Mouse (Mus musculus): ENCODE data around the gene 9830107B12Rik. TPM values are rescaled to one million over a fixed set of nuclear protein-coding genes. Genes with fewer than 3 reads are reported as not detected.

Gene 9830107B12Rik
- polyA plus RNA-seq, 1 experiment = not detected

DNA sequence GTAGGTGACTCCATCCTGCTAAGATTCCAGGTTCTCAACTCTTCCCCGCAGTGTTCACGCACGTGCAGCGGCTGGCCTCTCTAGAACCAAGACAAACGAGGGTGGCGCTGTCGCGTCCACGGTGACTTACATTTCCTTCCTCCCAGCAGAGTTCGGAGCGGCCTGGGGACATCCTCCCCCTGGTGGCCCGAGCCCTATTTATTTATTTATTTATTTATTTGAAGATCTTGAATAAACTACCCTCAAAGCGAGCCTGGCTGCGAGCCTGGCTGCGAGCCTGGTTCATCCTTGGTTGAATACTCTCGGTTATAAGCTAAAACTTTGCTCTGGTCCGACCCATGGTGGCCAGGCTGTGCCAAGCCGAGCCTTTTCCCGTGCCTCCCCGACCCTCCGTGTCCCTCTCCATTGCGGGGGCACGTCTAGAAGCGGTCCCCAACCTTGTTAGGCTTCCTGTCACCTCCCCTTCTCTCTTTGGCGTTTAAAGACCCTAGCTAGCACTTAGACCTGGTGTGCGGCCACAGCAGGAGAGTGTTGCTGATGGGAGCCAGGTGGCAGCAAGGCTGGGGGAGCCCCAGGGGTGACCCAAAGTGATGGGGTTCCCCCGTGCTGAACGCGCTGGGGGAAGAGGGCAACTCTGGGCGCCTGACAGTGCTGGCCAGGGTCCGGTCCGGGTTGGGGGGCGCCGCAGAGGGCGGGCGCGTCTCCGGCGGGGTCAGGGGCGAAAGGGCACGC, 48.9 kb downstream of the 9830107B12Rik start:
- Histone ChIP-seq H3K36me3 (ENCODE audit: control insufficient read depth) (no peaks in the 10 kb centered on the region), H3K27me3 (ENCODE audit: control insufficient read depth) (peaks cover 74% of the 10 kb centered on the region), H3K4me3 (replicated peaks) (no peak overlapping the region), H3K9me3 (ENCODE audit: control insufficient read depth, low read length) (peaks cover 6% of the 10 kb centered on the region), H3K4me1 (ENCODE audit: control insufficient read depth) (no peaks in the 10 kb centered on the region)
- no peak for TF ChIP-seq TAL1 (IDR thresholded peaks at IDR 0.05; ENCODE audit: low read length)
- TF ChIP-seq GATA1 (IDR thresholded peaks at IDR 0.05; ENCODE audit: low read length) = no peak

DNA sequence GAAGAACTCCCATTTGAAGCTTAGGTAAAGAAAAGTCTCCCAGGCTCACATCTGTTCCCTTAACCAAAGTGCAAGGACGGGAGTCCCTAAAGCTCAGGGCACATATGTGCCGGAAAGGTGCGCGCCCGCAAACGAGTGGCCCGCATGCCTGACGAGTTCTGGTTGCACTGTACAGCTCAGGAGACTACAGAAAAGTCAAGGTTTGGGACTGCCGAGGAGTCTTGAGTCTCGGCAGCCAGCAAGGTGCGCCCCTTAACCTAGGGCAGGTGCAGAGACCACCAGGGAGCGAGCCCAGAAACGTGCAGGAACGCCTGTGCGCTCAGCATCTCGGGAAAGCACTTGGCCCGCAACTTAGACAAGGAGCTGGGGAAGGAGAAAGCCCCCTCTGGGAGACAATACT, 49.7 kb downstream of the 9830107B12Rik start:
- H3K4me3 ChIP-seq (replicated peaks) = no peak overlapping the region
- peaks cover 74% of the 10 kb centered on the region for H3K27me3 ChIP-seq (ENCODE audit: control insufficient read depth)
- no peaks in the 10 kb centered on the region for H3K4me1 ChIP-seq (ENCODE audit: control insufficient read depth)
- peaks cover 6% of the 10 kb centered on the region for H3K9me3 ChIP-seq (ENCODE audit: control insufficient read depth, low read length)
- H3K36me3 ChIP-seq (ENCODE audit: control insufficient read depth) = no peaks in the 10 kb centered on the region
- TF ChIP-seq GATA1 (IDR thresholded peaks at IDR 0.05; ENCODE audit: low read length) = no peak
- no peak for TF ChIP-seq TAL1 (IDR thresholded peaks at IDR 0.05; ENCODE audit: low read length)

DNA sequence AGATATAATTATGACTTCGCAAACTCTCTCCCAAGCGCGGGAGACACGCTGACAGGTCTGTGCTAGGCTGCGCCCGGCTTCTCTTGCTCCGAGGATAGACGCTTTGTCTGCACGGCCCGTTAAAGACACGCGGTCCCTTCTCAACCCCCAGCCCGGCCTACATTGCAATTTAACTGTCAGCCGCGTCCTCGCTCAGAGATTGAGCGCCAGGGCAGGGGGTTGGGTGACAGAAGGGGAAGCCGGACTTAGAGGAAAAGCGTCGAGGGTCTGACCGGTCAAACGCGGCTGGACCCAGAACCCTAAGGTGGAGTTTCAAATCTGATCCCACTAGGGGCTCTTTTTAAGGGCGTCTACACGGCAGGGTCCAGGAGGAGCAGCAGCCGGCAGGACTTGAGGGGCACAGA, 50.3 kb downstream of the 9830107B12Rik start:
- TF ChIP-seq TAL1 (IDR thresholded peaks at IDR 0.05; ENCODE audit: low read length) (no peak), GATA1 (IDR thresholded peaks at IDR 0.05; ENCODE audit: low read length) (no peak)
- H3K9me3 ChIP-seq (ENCODE audit: control insufficient read depth, low read length) = peaks cover 6% of the 10 kb centered on the region
- H3K27me3 ChIP-seq (ENCODE audit: control insufficient read depth) = peaks cover 74% of the 10 kb centered on the region
- H3K4me1 ChIP-seq (ENCODE audit: control insufficient read depth) = no peaks in the 10 kb centered on the region
- no peaks in the 10 kb centered on the region for H3K36me3 ChIP-seq (ENCODE audit: control insufficient read depth)
- no peak overlapping the region for H3K4me3 ChIP-seq (replicated peaks)

DNA sequence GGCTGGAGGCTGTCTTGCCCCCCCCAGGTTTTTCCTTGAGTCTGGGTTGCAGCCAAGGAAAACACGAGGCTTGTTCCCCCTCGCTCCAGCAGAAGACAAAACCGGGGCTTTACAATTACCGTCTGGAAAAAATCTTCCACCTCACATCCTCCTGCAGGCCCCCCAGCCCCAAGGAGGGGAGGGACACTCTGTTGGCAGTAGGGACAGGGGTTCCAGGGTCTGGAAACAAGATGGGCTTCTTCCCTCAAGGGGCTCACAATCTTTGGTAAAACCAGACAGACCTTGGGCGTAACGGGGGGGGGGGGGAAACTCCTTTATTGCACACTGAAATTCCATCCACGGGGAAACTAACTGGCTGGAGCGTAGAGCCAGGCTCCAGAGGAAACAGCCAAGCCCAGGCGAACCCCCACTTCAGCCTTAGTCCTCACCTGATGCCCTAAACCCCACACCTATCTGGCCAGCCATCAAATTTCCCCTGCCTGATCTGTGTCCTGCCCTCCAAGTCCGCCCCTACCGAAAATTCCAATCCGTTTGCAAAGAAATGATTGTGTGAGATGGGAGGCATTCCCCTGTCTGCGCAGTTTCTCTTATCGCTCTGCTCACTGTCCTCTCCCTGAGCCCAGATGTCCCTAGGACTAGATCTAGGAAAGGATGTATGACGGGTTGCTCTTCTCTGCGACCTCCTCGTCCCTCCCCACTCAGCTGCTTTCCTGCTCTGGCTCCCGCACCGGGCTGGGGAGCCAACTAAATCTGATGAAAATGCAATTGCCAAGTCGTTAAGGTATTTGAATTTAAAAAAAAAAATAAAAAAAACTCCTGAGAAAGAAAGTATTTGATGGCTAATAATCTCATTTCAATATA, 51.0 kb downstream of the 9830107B12Rik start:
- TF ChIP-seq TAL1 (IDR thresholded peaks at IDR 0.05; ENCODE audit: low read length) = no peak
- TF ChIP-seq GATA1 (IDR thresholded peaks at IDR 0.05; ENCODE audit: low read length) = no peak
- Histone ChIP-seq H3K36me3 (ENCODE audit: control insufficient read depth) (no peaks in the 10 kb centered on the region), H3K4me3 (replicated peaks) (no peak overlapping the region), H3K4me1 (ENCODE audit: control insufficient read depth) (no peaks in the 10 kb centered on the region), H3K9me3 (ENCODE audit: control insufficient read depth, low read length) (peaks cover 6% of the 10 kb centered on the region), H3K27me3 (ENCODE audit: control insufficient read depth) (peaks cover 69% of the 10 kb centered on the region)

DNA sequence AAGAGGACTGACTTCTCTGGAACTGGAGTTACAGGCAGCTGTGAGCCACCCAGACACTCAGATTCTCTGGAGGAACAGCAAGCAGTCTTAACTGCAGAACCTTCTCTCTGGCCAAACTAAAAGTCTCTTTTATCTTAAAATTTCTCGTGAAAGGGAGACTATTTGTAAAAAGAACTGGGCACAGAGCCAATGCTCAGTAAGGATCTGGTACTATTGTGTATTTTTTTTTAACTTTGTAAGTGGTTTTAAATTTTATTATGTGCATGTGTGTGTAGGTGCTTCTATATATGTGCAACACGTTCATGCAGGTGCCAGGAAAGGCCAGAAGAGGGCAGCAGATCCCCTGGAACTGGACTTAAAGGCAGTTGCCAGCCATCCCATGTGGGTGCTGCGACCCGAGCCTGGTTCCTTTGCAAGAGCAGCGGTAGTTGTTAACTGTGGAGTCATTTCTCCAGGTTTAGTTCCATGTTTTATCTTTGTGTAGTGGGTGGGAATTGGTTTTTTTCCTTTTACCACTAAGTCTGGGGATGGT, 52.7 kb downstream of the 9830107B12Rik start:
- no peak for TF ChIP-seq TAL1 (IDR thresholded peaks at IDR 0.05; ENCODE audit: low read length)
- TF ChIP-seq GATA1 (IDR thresholded peaks at IDR 0.05; ENCODE audit: low read length) = no peak
- H3K36me3 ChIP-seq (ENCODE audit: control insufficient read depth) = no peaks in the 10 kb centered on the region
- peaks cover 6% of the 10 kb centered on the region for H3K9me3 ChIP-seq (ENCODE audit: control insufficient read depth, low read length)
- H3K4me3 ChIP-seq (replicated peaks) = no peak overlapping the region
- no peaks in the 10 kb centered on the region for H3K4me1 ChIP-seq (ENCODE audit: control insufficient read depth)
- H3K27me3 ChIP-seq (ENCODE audit: control insufficient read depth) = peaks cover 52% of the 10 kb centered on the region

DNA sequence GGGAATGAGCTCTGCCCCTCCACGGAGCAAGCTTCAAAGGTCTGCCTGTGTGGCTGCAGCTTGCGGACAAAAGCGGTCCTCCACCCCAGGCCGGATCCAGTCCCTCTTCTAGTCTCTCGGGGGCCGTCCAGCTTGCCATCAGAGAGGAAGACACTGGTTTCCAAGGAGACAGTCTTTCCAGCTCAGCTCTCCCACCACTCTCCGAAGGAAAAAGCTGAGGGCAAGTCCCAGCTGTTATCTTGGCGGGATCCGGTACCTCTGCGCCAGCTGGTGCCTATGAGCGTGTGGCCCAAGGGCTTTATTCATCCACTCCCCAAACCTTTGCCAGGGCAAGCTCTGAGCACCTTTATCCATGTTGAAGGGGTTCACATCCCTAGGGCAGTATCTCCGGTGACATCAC, 55.8 kb downstream of the 9830107B12Rik start:
- H3K4me1 ChIP-seq (ENCODE audit: control insufficient read depth) = no peaks in the 10 kb centered on the region
- TF ChIP-seq GATA1 (IDR thresholded peaks at IDR 0.05; ENCODE audit: low read length) = no peak
- TF ChIP-seq TAL1 (IDR thresholded peaks at IDR 0.05; ENCODE audit: low read length) = no peak
- H3K4me3 ChIP-seq (replicated peaks) = no peak overlapping the region
- H3K36me3 ChIP-seq (ENCODE audit: control insufficient read depth) = no peaks in the 10 kb centered on the region
- H3K27me3 ChIP-seq (ENCODE audit: control insufficient read depth) = peaks cover 22% of the 10 kb centered on the region
- peaks cover 4% of the 10 kb centered on the region for H3K9me3 ChIP-seq (ENCODE audit: control insufficient read depth, low read length)

DNA sequence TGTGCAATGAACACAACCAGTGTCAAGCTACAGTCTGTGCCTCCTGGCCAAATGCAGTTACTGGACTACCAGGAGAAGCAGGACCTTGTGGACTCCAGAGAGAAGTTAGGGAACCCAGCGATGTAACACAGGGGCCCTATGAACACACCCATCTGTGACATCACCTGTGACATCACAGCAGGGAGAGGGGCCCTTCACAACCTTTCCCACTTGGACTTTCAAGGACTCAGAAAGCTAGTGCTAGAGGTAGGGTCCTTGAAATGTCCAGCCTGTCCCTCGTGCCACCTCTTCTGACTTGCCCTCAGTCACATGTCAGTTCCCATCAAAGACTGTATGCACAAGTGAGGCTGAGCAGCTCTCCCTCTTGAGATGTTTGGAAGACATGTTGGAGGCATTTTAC, 56.6 kb downstream of the 9830107B12Rik start:
- Histone ChIP-seq H3K4me1 (ENCODE audit: control insufficient read depth) (no peaks in the 10 kb centered on the region), H3K36me3 (ENCODE audit: control insufficient read depth) (no peaks in the 10 kb centered on the region), H3K9me3 (ENCODE audit: control insufficient read depth, low read length) (peaks cover 4% of the 10 kb centered on the region), H3K27me3 (ENCODE audit: control insufficient read depth) (peaks cover 13% of the 10 kb centered on the region), H3K4me3 (replicated peaks) (no peak overlapping the region)
- TF ChIP-seq TAL1 (IDR thresholded peaks at IDR 0.05; ENCODE audit: low read length) (no peak), GATA1 (IDR thresholded peaks at IDR 0.05; ENCODE audit: low read length) (no peak)

DNA sequence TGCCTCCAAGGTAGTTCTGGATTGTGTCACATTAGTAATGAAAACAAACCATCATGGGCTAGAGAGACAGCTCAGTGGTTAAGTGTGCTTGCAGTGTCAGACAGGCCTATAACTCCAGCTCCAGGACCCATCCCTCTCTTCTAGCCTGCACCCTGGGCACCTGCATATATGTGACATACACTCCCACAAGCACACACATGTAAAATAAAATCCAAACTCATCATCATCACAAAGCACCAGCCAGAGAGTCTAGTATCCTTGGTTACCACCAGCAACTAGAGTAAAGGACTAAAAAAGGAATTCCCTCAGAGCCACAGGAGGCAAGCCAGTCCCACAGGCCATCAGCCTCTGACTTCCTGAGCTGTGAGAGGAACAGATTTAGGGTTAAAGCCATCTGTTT, 57.0 kb downstream of the 9830107B12Rik start, which contains the start of gene 1700067P10Rik:
Gene 1700067P10Rik (plus strand): TSS at position 301 of the 400 bp plus-strand sequence.
- no peaks in the 10 kb centered on the region for H3K4me1 ChIP-seq (ENCODE audit: control insufficient read depth)
- peaks cover 4% of the 10 kb centered on the region for H3K9me3 ChIP-seq (ENCODE audit: control insufficient read depth, low read length)
- peaks cover 9% of the 10 kb centered on the region for H3K27me3 ChIP-seq (ENCODE audit: control insufficient read depth)
- no peaks in the 10 kb centered on the region for H3K36me3 ChIP-seq (ENCODE audit: control insufficient read depth)
- TF ChIP-seq GATA1 (IDR thresholded peaks at IDR 0.05; ENCODE audit: low read length) (no peak), TAL1 (IDR thresholded peaks at IDR 0.05; ENCODE audit: low read length) (no peak)
- no peak within 1 kb of the TSS for H3K4me3 ChIP-seq (replicated peaks)

DNA sequence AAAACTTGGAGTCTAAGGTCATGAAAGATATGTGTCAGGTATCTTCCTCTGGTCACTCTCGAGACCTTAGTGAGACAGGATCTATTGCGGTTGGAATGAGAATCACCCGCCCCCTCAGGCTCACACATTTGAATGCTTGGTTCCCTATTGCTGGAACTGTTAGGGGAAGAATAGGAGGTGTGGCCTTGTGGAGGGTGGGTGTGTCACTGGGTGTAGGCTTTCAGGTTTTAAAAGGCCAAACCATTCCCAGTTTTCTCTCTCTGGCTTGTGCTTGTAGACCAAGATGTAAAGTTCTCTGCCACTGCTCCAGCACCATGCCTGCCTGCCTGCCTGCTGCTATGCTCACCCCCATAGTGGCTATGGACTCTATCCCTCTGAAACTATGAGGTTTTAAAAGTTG, 65.4 kb downstream of the 9830107B12Rik start:
- H3K27me3 ChIP-seq (ENCODE audit: control insufficient read depth) = no peaks in the 10 kb centered on the region
- TF ChIP-seq TAL1 (IDR thresholded peaks at IDR 0.05; ENCODE audit: low read length) = no peak
- TF ChIP-seq GATA1 (IDR thresholded peaks at IDR 0.05; ENCODE audit: low read length) = no peak

More for the DNA sequence above, 65.4 kb downstream of the 9830107B12Rik start:
- Histone ChIP-seq H3K36me3 (ENCODE audit: control insufficient read depth) (no peaks in the 10 kb centered on the region), H3K9me3 (ENCODE audit: control insufficient read depth, low read length) (no peaks in the 10 kb centered on the region), H3K4me1 (ENCODE audit: control insufficient read depth) (no peaks in the 10 kb centered on the region), H3K4me3 (replicated peaks) (no peak overlapping the region)

Other genes with a start within 250 kb of the 9830107B12Rik start
- gene Foxp4, start 221.6 kb downstream of the 9830107B12Rik start, polyA plus RNA-seq (2012) = 10.1 and 10.6 TPM in 2 replicates
- gene 1700122O11Rik, start 108.0 kb downstream of the 9830107B12Rik start, polyA plus RNA-seq (2012) = not detected in 2 replicates
- 0.03 TPM in 1 of 2 replicates, not detected in the other for gene 1700067P10Rik, start 56.9 kb downstream of the 9830107B12Rik start, polyA plus RNA-seq (2012)
- gene A530064D06Rik, start 21.0 kb upstream of the 9830107B12Rik start, polyA plus RNA-seq (2012) = not detected in 2 replicates
- gene Trem1, start 86.5 kb upstream of the 9830107B12Rik start, polyA plus RNA-seq (2012) = not detected in 2 replicates
- gene Trem3, start 101.5 kb upstream of the 9830107B12Rik start, polyA plus RNA-seq (2012) = not detected in 2 replicates
- 0.06 and 0.27 TPM in 2 replicates for gene Treml4, start 118.0 kb upstream of the 9830107B12Rik start, polyA plus RNA-seq (2012)
- 0.50 and 0.74 TPM in 2 replicates for gene Treml2, start 153.2 kb upstream of the 9830107B12Rik start, polyA plus RNA-seq (2012)
- 0.02 TPM in 1 of 2 replicates, not detected in the other for gene B430306N03Rik, start 169.9 kb upstream of the 9830107B12Rik start, polyA plus RNA-seq (2012)
- gene Trem2, start 200.1 kb upstream of the 9830107B12Rik start, polyA plus RNA-seq (2012) = 0.22 and 0.46 TPM in 2 replicates
- 0.08 and 0.09 TPM in 2 replicates for gene Treml1, start 213.6 kb upstream of the 9830107B12Rik start, polyA plus RNA-seq (2012)

Measured in erythroblast, embryonic 14.5 days (primary cell).